Mouse (Mus musculus) midbrain, postnatal 0 days (tissue): ENCODE data around the gene Mpzl1. TPM values are rescaled to one million over a fixed set of nuclear protein-coding genes. Genes with fewer than 3 reads are reported as not detected.

Experiments used
- ATAC-seq: fragments of 200-750 bp; cut with Nextera tagmentation; 2 replicates; pipeline ENCODE4 v1.8.0; 2017; ENCODE audit warnings: moderate number of reproducible peaks, mild to moderate bottlenecking, moderate TSS enrichment, moderate library complexity; ENCODE audit not compliant: low FRiP score
- DNase-seq: peaks from one replicate; pipeline ENCODE4 v3.0.0-alpha.2; 2015; ENCODE audit warnings: low spot score
- H3K27ac ChIP-seq: fragments of 300-500 bp; sonication (generic); 2 replicates; pipeline ENCODE4 v1.5.1; 2014; ENCODE audit warnings: low read depth, mild to moderate bottlenecking, low read length, mixed read lengths
- H3K27me3 ChIP-seq: fragments of 300-500 bp; sonication (generic); 2 replicates; pipeline ENCODE4 v1.6.1; 2014; ENCODE audit warnings: low read length, control low read depth, mixed read lengths; ENCODE audit not compliant: insufficient read depth
- H3K36me3 ChIP-seq: fragments of 300-500 bp; sonication (generic); 2 replicates; pipeline ENCODE4 v1.6.1; 2014; ENCODE audit warnings: low read length, control low read depth, mixed read lengths; ENCODE audit not compliant: insufficient read depth
- H3K4me1 ChIP-seq: fragments of 300-500 bp; sonication (generic); 2 replicates; pipeline ENCODE4 v1.6.1; 2014; ENCODE audit warnings: mild to moderate bottlenecking, control low read depth, antibody characterized with exemption, low read length, mixed read lengths; ENCODE audit not compliant: insufficient read depth
- H3K4me2 ChIP-seq: fragments of 300-500 bp; sonication (generic); 2 replicates; pipeline ENCODE4 v1.6.1; 2014; ENCODE audit warnings: low read depth, mild to moderate bottlenecking, low read length, mixed read lengths; ENCODE audit not compliant: poor library complexity, severe bottlenecking
- H3K4me3 ChIP-seq: fragments of 300-500 bp; sonication (generic); 2 replicates; pipeline ENCODE4 v1.5.1; 2014; ENCODE audit warnings: low read depth, mild to moderate bottlenecking, low read length, moderate library complexity
- H3K9ac ChIP-seq: fragments of 300-500 bp; sonication (generic); replicated peaks from 2 replicates; pipeline ENCODE4 v1.6.1; 2014; ENCODE audit warnings: mild to moderate bottlenecking, low read length, moderate library complexity, mixed read lengths; ENCODE audit not compliant: poor library complexity, severe bottlenecking
- H3K9me3 ChIP-seq: fragments of 300-500 bp; sonication (generic); 2 replicates; pipeline ENCODE4 v1.6.1; 2016; ENCODE audit warnings: low read length, control low read depth
- CTCF ChIP-seq: IDR thresholded peaks from 2 replicates; pipeline ENCODE4 v1.5.1; 2016; ENCODE audit warnings: antibody characterized with exemption, mild to moderate bottlenecking
- WGBS: fragments of 180-500 bp; shearing (Covaris S2); extraction: QIAGEN DNeasy Blood & Tissue Kit; methylation state at CpG from one replicate; pipeline ENCODE4 v1.1.7; 2014; 5-methylcytosine and 5-hydroxymethylcytosine counted together
- polyA plus RNA-seq: library from polyadenylated mRNA; unstranded; fragments of >200 nt; fragmentation: Nextera tagmentation; extraction: Ambion mirVana; gene quantifications from 2 replicates; pipeline ENCODE4 v1.2.1, GENCODE M21; 2015
- total RNA-seq: library from RNA; depleted of rRNA; stranded (reverse); fragments of >200 nt; gene quantifications from 2 replicates; pipeline ENCODE4 v1.2.3, GENCODE M21; 2014

The Mpzl1 gene
- total and polyA plus RNA-seq, 2 experiments from 2014 or later: 29.7 to 138 TPM

- Histone ChIP-seq H3K9me3 (no peaks in the 10 kb centered on the region), H3K27ac (no peak overlapping the region), H3K4me2 (no peak overlapping the region), H3K4me3 (no peak overlapping the region), H3K9ac (no peak overlapping the region), H3K27me3 (no peaks in the 10 kb centered on the region), H3K36me3 (no peaks in the 10 kb centered on the region), H3K4me1 (0 out of 2 replicates have a peak, but pooled peaks cover 3% of the 10 kb centered on the region)
- TF ChIP-seq CTCF: peak; percentile 28; the same call in 1 of the 2 replicates
- ATAC-seq (no peak), DNase-seq (no peak)
- 79% methylated on average over 8 of the region's 8 CpGs for WGBS
Observed at GRCm38 (mm10) chr1:165631136-165631535, 3.2 kb downstream of the Mpzl1 start.

GRCm38 (mm10) chr1:165629975-165630374, 4.4 kb downstream of the Mpzl1 start:
- ATAC-seq: no peak
- H3K9me3 ChIP-seq: no peaks in the 10 kb centered on the region
- no peak for TF ChIP-seq CTCF
- 40% methylated on average over 8 of the region's 8 CpGs for WGBS
- no peak overlapping the region for H3K4me2 ChIP-seq
- no peaks in the 10 kb centered on the region for H3K4me1 ChIP-seq
- no peaks in the 10 kb centered on the region for H3K27me3 ChIP-seq
- H3K36me3 ChIP-seq: no peaks in the 10 kb centered on the region
- no peak overlapping the region for H3K27ac ChIP-seq
- H3K4me3 ChIP-seq: no peak overlapping the region
- H3K9ac ChIP-seq: 0 out of 2 replicates have a peak overlapping the region, but pooled peaks have one; percentile 13
- DNase-seq: no peak

- Histone ChIP-seq H3K36me3 (no peaks in the 10 kb centered on the region), H3K4me1 (no peaks in the 10 kb centered on the region), H3K27me3 (no peaks in the 10 kb centered on the region), H3K9ac (no peak overlapping the region), H3K9me3 (no peaks in the 10 kb centered on the region), H3K4me3 (no peak overlapping the region), H3K27ac (no peak overlapping the region), H3K4me2 (no peak overlapping the region)
- WGBS: 88% methylated on average over 1 of the region's 1 CpGs
- no peak for ATAC-seq
- DNase-seq: no peak
- no peak for TF ChIP-seq CTCF
Observed at GRCm38 (mm10) chr1:165628603-165629002, 5.7 kb downstream of the Mpzl1 start.

GRCm38 (mm10) chr1:165625896-165626295, 8.4 kb downstream of the Mpzl1 start:
- H3K27me3 ChIP-seq: no peaks in the 10 kb centered on the region
- DNase-seq: no peak
- no peaks in the 10 kb centered on the region for H3K9me3 ChIP-seq
- no peak overlapping the region for H3K4me3 ChIP-seq
- WGBS: 76% methylated on average over 5 of the region's 5 CpGs
- no peak overlapping the region for H3K4me2 ChIP-seq
- no peak overlapping the region for H3K27ac ChIP-seq
- H3K9ac ChIP-seq: no peak overlapping the region
- no peak for ATAC-seq
- H3K36me3 ChIP-seq: no peaks in the 10 kb centered on the region
- TF ChIP-seq CTCF: no peak
- H3K4me1 ChIP-seq: no peaks in the 10 kb centered on the region

GRCm38 (mm10) chr1:165625058-165625457, 9.3 kb downstream of the Mpzl1 start:
- Histone ChIP-seq H3K9ac (no peak overlapping the region), H3K9me3 (no peaks in the 10 kb centered on the region), H3K36me3 (no peaks in the 10 kb centered on the region), H3K27me3 (no peaks in the 10 kb centered on the region), H3K4me1 (no peaks in the 10 kb centered on the region), H3K4me2 (no peak overlapping the region), H3K4me3 (no peak overlapping the region), H3K27ac (no peak overlapping the region)
- TF ChIP-seq CTCF: no peak
- 90% methylated on average over 5 of the region's 5 CpGs for WGBS
- ATAC-seq: no peak
- DNase-seq: no peak

GRCm38 (mm10) chr1:165618201-165618624, 16.1 kb downstream of the Mpzl1 start:
- no peaks in the 10 kb centered on the region for H3K9me3 ChIP-seq
- no peak overlapping the region for H3K9ac ChIP-seq
- TF ChIP-seq CTCF: no peak
- WGBS: 45% methylated on average over 9 of the region's 9 CpGs
- DNase-seq: no peak
- H3K27ac ChIP-seq: no peak overlapping the region; the same call in 1 of the 2 replicates
- H3K36me3 ChIP-seq: no peaks in the 10 kb centered on the region; the same call in 1 of the 2 replicates
- no peak overlapping the region for H3K4me2 ChIP-seq
- H3K27me3 ChIP-seq: no peaks in the 10 kb centered on the region
- H3K4me1 ChIP-seq: no peaks in the 10 kb centered on the region; the same call in none of the 2 replicates
- no peak; the same call in 1 of the 2 replicates for ATAC-seq
- H3K4me3 ChIP-seq: no peak overlapping the region
